Mouse (Mus musculus): Measurements from ENCODE around the gene Itga1. TPM values are rescaled to one million over a fixed set of nuclear protein-coding genes. Genes with fewer than 3 reads are reported as not detected.

Itga1 gene
- total and polyA plus RNA-seq, 2 experiments from 2014 or later = 3.2 to 8.2 TPM

- H3K36me3 ChIP-seq (ENCODE audit: insufficient read depth) = no peaks in the 10 kb centered on the region
- no peaks in the 10 kb centered on the region for H3K9me3 ChIP-seq (ENCODE audit: low read length)
- WGBS = 51% methylated on average over 17 of the region's 17 CpGs
- ATAC-seq = no peak
- H3K27ac ChIP-seq (ENCODE audit: low read depth, low read length) = no peak overlapping the region
- no peaks in the 10 kb centered on the region for H3K4me1 ChIP-seq (ENCODE audit: insufficient read depth)
- no peak for DNase-seq
- H3K9ac ChIP-seq = no peak overlapping the region
- H3K27me3 ChIP-seq (ENCODE audit: insufficient read depth, low read length) = no peaks in the 10 kb centered on the region
- no peak for TF ChIP-seq CTCF (IDR thresholded peaks at IDR 0.05; ENCODE audit: low read depth)
- H3K4me3 ChIP-seq (ENCODE audit: low read depth, low read length) = no peak overlapping the region
- H3K4me2 ChIP-seq (ENCODE audit: low read depth) = no peak overlapping the region
Measured at GRCm38 (mm10) chr13:115031177-115032000, 70.4 kb downstream of the Itga1 start.

GRCm38 (mm10) chr13:115025394-115025793 is 76.4 kb downstream of the Itga1 start:
- ATAC-seq (no peak), DNase-seq (no peak)
- Histone ChIP-seq H3K9me3 (ENCODE audit: low read length) (no peaks in the 10 kb centered on the region), H3K36me3 (ENCODE audit: insufficient read depth) (no peaks in the 10 kb centered on the region), H3K27ac (ENCODE audit: low read depth, low read length) (no peak overlapping the region), H3K9ac (no peak overlapping the region), H3K27me3 (ENCODE audit: insufficient read depth, low read length) (no peaks in the 10 kb centered on the region), H3K4me1 (ENCODE audit: insufficient read depth) (no peaks in the 10 kb centered on the region), H3K4me3 (ENCODE audit: low read depth, low read length) (no peak overlapping the region), H3K4me2 (ENCODE audit: low read depth) (no peak overlapping the region)
- whole genome bisulfite sequencing = 92% methylated on average over 3 of the region's 3 CpGs
- no peak for TF ChIP-seq CTCF (IDR thresholded peaks at IDR 0.05; ENCODE audit: low read depth)

- no peak overlapping the region for H3K4me2 ChIP-seq (ENCODE audit: low read depth)
Measured at GRCm38 (mm10) chr13:115022117-115022787, 79.5 kb downstream of the Itga1 start.

GRCm38 (mm10) chr13:115021411-115021810 is 80.4 kb downstream of the Itga1 start:
- Histone ChIP-seq H3K27me3 (ENCODE audit: insufficient read depth, low read length) (no peaks in the 10 kb centered on the region), H3K4me3 (ENCODE audit: low read depth, low read length) (no peak overlapping the region), H3K9me3 (ENCODE audit: low read length) (no peaks in the 10 kb centered on the region), H3K27ac (ENCODE audit: low read depth, low read length) (no peak overlapping the region), H3K36me3 (ENCODE audit: insufficient read depth) (no peaks in the 10 kb centered on the region), H3K4me2 (ENCODE audit: low read depth) (no peak overlapping the region), H3K4me1 (ENCODE audit: insufficient read depth) (no peaks in the 10 kb centered on the region), H3K9ac (no peak overlapping the region)
- DNase-seq (no peak), ATAC-seq (no peak)
- no peak for TF ChIP-seq CTCF (IDR thresholded peaks at IDR 0.05; ENCODE audit: low read depth)
- WGBS = 80% methylated on average over 10 of the region's 10 CpGs

More at GRCm38 (mm10) chr13:115022117-115022787, 79.5 kb downstream of the Itga1 start:
- no peak overlapping the region for H3K9ac ChIP-seq
- no peaks in the 10 kb centered on the region for H3K27me3 ChIP-seq (ENCODE audit: insufficient read depth, low read length)
- no peaks in the 10 kb centered on the region for H3K4me1 ChIP-seq (ENCODE audit: insufficient read depth)
- TF ChIP-seq CTCF (IDR thresholded peaks at IDR 0.05; ENCODE audit: low read depth) = no peak
- no peaks in the 10 kb centered on the region for H3K9me3 ChIP-seq (ENCODE audit: low read length)
- ATAC-seq (no peak), DNase-seq (no peak)
- WGBS = 91% methylated on average over 6 of the region's 6 CpGs
- no peak overlapping the region for H3K27ac ChIP-seq (ENCODE audit: low read depth, low read length)
- no peak overlapping the region for H3K4me3 ChIP-seq (ENCODE audit: low read depth, low read length)
- no peaks in the 10 kb centered on the region for H3K36me3 ChIP-seq (ENCODE audit: insufficient read depth)

GRCm38 (mm10) chr13:115020727-115021126 is 81.0 kb downstream of the Itga1 start:
- Histone ChIP-seq H3K27ac (ENCODE audit: low read depth, low read length) (no peak overlapping the region), H3K4me2 (ENCODE audit: low read depth) (no peak overlapping the region), H3K4me1 (ENCODE audit: insufficient read depth) (no peaks in the 10 kb centered on the region), H3K9me3 (ENCODE audit: low read length) (no peaks in the 10 kb centered on the region), H3K36me3 (ENCODE audit: insufficient read depth) (no peaks in the 10 kb centered on the region), H3K27me3 (ENCODE audit: insufficient read depth, low read length) (no peaks in the 10 kb centered on the region), H3K9ac (no peak overlapping the region), H3K4me3 (ENCODE audit: low read depth, low read length) (no peak overlapping the region)
- ATAC-seq = no peak
- no peak for DNase-seq
- no peak for TF ChIP-seq CTCF (IDR thresholded peaks at IDR 0.05; ENCODE audit: low read depth)
- WGBS = 86% methylated on average over 4 of the region's 4 CpGs

GRCm38 (mm10) chr13:115017545-115017944 is 84.2 kb downstream of the Itga1 start:
- no peak for TF ChIP-seq CTCF (IDR thresholded peaks at IDR 0.05; ENCODE audit: low read depth)
- DNase-seq = no peak
- Histone ChIP-seq H3K36me3 (ENCODE audit: insufficient read depth) (no peaks in the 10 kb centered on the region), H3K9me3 (ENCODE audit: low read length) (no peaks in the 10 kb centered on the region), H3K4me1 (ENCODE audit: insufficient read depth) (no peaks in the 10 kb centered on the region), H3K4me2 (ENCODE audit: low read depth) (no peak overlapping the region), H3K27ac (ENCODE audit: low read depth, low read length) (no peak overlapping the region), H3K27me3 (ENCODE audit: insufficient read depth, low read length) (no peaks in the 10 kb centered on the region), H3K9ac (no peak overlapping the region), H3K4me3 (ENCODE audit: low read depth, low read length) (no peak overlapping the region)
- 93% methylated on average over 9 of the region's 9 CpGs for WGBS
- no peak for ATAC-seq

GRCm38 (mm10) chr13:115011547-115011946 is 90.2 kb downstream of the Itga1 start:
- no peak for ATAC-seq
- WGBS = 61% methylated on average over 6 of the region's 6 CpGs
- no peak for TF ChIP-seq CTCF (IDR thresholded peaks at IDR 0.05; ENCODE audit: low read depth)

More at GRCm38 (mm10) chr13:115011547-115011946, 90.2 kb downstream of the Itga1 start:
- Histone ChIP-seq H3K27me3 (ENCODE audit: insufficient read depth, low read length) (no peaks in the 10 kb centered on the region), H3K9me3 (ENCODE audit: low read length) (no peaks in the 10 kb centered on the region), H3K4me3 (ENCODE audit: low read depth, low read length) (no peak overlapping the region), H3K4me1 (ENCODE audit: insufficient read depth) (no peaks in the 10 kb centered on the region), H3K36me3 (ENCODE audit: insufficient read depth) (no peaks in the 10 kb centered on the region), H3K4me2 (ENCODE audit: low read depth) (no peak overlapping the region), H3K9ac (no peak overlapping the region), H3K27ac (ENCODE audit: low read depth, low read length) (no peak overlapping the region)
- DNase-seq = no peak

Measured in forebrain, postnatal 0 days (tissue).